Mouse (Mus musculus): ENCODE measurements around the gene Gm37419. TPM values are rescaled to one million over a fixed set of nuclear protein-coding genes. Genes with fewer than 3 reads are reported as not detected.

Gm37419 gene
- total RNA-seq, 2 experiments from 2014 or later: not detected

DNA sequence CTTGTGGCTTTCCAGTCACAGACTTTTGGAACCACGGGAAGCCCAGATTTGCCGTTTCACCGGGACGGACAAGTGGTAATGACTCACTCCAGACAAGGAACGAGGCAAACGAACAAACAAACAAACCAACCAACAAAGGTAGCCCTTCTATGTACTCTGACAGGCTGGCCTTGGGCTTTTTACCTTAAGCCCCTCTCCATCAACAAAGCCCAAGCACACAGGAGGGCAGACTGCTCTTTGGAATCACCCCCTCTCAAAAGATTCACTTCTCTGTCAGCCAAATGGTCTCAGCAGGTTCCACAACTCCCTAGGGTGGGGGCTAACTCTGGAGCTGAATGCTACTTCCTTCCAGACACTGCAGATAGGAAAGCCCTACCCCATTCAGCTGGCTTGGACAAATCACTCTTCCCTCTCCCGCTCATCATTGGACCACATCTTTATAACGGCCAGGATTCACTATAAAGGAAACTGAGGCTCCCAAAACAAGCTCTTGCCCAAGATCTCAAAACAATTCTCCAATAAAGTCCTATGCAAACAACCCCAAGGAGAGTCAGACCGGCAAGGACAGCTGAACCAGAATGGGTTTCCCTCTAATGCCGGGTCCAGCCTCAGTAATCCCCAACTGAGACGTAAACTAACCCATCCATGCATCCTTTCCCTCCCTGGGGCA lies 7.9 kb upstream of the Gm37419 start:
- no peak for DNase-seq

DNA sequence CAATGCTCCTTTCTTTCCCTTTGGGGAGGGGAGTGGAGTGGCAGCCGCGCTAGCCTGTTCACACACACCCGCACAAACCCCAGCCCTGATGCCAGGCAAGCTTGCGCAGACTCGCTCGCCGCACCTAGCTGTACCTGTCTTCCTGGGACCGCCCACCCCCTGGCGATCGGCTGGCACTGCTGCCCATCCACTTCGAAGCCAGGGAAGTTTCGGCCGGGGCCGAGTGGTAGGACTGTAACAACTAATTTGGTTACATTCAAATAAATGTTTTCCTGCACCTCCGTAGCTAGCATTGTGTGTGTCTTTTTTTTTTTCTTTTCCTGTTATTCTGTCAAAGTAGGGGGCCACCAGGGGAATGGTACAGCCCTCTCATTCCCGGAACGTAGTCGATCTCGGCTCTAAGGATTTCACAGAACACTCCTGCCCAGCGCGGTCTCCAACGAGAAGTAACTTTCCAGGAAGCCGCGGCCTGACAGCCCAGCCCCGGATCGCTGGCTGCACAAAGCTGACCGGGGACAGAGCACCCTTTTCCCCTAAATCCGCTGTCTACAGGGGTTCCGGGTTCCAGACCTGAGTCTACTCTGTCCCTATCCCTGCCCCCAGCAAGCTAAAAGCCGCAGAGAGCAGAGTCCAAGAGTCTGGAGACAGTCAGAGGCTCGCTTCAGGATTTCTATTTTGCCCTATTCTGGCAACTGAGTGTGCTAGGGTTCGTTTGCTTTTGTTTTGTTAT lies 7.1 kb upstream of the Gm37419 start:
- DNase-seq: no peak

DNA sequence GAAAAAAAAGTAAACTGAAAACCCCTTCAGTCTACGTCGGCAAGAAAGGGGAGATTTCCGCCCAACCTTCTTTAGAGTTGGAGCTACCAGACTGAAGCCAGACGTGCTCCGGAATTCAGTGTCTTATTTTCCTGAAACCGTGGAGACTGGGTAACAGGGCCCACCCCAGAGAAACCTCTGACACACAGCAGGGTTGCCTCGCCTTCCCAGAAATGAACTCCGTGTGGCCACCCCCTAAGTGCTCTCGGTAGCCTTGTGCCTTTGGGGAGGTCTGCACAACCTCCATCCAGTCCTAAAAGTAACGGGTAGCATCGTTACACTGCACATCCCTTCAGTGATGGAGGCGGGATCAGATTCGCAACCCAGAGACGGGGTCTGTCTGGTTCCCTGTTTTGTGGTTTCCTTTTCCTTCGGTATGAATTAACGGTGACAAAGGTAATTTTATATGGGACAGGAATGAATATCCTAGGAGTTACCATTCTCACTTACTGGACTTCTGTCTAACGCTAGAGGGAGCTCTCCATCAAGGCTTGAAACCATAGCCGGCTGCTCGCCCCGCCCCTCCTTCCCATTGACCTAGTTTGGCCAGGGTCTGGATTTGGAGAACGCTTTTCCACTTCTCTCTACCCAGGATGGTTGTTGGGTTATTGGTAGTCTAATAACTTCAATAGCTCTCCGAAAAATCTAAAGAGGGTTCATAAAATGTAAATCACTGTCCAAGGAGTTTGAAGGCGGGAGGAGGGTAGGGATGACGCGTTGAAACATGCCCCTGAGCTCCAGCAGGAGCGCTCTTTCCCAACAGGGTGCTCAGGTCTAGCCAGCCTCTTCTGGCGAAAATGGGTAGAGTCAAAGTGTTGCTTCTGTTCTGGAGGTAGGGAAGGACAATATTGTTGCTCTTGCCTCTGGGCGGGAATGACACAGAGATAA lies 6.1 kb upstream of the Gm37419 start:
- peak; percentile 65 to 76 for DNase-seq

DNA sequence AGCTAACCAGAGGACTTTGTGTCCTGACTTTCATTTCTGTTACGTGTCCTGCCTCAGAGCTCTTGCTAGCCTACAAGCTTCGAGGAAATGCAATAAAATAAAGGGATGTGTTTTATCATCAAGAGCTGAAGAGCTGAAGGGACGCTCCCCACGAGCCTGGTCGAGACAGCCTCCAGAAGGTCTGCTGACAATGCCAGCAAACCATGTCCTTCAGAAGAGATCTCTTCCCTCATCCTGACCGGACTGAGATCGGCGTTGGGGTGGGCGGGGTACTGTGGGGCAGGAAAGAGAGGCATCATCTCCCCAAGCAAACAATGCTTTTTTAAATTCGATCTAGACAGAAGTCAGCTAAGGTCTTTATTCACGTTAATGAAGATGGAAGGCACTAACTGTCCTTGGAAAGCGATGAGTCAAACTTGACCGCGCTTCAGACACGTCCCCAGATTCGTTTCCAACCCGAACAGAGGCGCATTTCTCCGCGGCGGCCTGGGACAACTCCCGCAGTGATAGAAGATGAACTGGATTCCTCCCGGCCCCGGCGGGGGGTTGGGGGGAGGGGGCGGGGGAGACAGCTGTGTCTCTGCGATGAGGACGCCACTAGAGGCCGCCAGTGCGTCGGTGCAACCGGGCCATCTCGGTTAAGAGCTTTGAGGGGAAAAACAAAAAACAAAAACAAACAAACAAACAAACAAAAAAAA lies 5.2 kb upstream of the Gm37419 start:
- DNase-seq: peak; percentile 75 to 82

DNA sequence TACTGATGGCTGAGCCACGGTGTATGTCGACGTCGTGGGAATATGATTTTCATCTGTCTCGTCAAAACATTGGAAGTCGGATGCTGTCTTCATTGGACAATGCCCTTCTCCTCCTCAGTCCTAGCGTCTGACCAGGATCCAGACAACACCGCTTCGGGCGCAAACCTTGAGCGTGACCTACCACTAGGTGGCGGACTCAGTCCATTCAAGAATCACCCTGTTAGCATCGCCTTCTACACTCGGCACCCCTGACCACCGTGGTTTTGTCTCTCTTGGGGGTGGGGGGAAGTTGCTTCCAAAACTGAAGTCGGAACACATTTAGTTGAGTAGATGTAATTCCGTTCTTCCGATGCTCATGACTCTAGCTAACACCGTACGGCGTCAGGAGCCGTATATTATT lies 4.1 kb upstream of the Gm37419 start:
- peak; percentile 84 to 85 for DNase-seq

DNA sequence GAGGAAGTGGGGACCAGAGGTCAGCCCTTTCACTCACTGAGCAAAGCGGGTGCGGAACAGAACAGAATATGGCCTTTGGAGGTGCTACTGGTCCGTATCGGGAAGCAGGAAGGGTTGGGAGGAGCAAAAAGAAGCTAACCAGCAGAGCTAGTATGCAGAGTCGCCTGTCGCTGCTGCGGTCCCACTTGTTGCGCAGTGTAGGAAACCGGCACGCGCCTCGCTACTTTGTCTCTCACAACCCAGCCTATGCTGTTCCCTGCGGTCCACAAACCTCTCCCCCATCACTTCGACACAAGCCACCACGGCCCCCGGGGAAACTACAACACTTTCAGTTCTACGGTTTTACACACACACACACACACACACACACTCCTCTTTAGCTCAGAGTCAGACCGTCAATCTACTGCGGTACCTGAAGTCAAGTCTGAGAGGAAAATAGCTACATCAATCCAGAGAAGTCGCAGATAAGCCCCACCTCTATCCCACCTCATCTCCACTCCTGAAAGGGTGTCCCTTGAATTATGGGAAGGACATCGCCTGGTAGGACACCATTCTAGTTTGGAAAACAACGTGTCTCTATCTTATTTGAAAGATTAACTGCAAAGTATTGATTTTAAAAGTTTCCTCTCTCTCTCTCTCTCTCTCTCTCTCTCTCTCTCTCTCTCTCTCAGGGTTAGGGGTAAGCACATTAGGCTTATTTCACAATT lies 3.4 kb upstream of the Gm37419 start:
- no peak for DNase-seq

DNA sequence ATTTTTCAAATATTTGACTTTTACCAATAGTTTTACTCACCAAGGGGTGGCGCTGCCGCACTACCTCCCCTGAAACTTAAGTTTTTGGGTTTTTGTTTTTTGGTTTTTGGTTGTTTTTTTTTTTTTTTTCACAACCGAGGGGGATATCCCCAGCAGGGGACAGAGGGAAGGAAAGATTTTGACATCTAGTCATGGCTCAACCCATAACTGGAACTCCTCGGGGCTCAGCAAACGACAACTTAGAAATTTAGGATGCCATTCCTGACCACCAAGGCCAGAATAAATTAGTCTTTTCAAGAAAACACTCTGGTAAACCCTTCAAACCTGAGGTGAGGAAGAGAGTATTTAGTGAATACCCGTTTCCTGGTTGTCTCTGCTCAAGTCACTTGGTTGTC lies 2.8 kb upstream of the Gm37419 start:
- no peak for DNase-seq

DNA sequence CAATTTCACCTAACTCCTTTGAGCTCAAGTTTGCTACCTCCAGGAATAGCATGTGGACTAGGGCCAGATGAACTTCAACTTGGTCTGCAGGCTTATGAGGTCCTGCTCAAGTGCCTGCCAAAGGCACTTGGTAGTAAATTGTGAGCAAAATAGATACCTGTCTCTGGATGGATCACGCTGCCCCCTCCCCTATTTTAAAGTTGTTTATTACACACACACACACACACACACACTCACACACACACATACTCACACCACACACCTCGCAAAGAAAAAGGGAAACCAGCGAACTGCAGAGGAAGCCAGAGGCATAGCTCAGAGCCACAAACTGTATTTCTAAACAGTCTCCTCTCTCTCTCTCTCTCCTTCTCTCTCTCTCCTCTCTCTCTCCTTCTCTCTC lies 2.1 kb upstream of the Gm37419 start:
- DNase-seq: no peak

DNA sequence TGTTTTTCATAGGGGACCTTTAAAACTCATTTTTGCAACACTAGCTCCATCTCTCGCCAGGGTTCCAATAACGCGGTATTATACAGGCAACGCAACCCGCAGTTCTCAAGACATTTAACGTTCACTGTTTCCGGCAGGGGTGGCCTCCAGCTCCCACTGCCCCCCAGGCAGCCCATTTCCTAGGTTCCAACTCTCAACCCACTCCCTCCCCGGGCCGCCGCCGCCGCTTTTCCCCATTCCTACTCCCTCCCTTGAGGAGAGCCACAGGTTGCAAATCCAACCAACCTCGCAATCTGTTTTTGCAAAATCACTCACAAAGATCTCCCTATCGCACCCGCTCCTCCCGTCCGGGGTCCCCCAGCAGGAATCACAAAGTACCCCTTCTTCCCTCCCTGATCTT lies 1.4 kb upstream of the Gm37419 start:
- DNase-seq: no peak

DNA sequence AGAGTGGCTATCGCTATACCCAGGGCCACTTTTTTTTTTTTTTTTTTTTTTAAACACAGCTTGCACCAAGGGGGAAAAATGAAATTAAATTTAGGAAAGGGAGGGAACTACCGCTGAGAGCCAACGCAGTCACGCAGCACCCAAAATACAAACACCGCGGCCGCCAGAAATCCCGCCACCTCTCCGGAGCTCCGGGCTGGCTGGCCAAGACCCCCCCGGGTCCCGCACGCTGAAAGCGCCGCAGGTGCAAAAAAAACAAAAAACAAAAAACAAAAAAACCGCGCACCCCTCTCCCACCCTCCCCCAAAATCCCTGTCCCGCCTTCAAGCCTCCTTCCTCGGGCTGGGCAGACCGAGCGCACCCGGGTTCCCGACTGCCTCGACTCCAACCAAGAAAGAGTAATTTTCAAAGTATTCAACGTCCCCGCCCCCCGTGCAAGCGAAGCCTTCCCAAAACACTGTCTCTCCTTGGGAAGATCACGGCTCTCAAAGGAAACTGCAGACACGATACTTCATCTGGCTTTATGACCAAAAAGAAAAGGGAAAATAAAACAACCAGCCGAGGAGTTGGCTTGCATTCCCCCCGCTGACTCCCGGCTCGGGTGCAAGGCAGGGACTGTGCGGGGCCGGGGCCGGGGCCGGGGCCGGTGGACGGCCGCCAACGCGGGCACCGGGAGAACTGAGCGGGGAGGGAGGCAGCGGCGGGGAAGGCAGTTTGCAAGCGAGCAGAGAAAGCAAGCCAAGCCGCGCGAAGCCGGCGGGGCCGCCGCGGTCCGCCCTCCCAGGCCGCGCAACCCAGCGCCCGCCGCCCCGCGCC lies 733 bp upstream of the Gm37419 start:
- peak in 1 of 2 experiments; percentile 51 for DNase-seq

DNA sequence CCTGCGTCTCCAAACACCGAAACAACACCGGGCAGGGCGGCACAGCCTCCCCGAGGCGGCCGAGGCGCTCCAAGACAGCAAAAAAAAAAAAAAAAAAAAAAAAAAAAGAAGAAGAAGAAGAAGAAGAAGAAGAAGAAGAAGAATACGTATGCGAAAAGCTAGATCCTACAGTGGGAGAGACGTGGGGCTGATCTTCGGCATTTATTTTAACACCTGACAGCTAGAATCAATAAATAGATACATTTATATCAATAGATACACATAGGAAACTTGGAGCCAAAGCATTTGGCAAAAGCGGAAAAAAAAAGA lies 171 bp upstream of the Gm37419 start:
- no peak for DNase-seq

DNA sequence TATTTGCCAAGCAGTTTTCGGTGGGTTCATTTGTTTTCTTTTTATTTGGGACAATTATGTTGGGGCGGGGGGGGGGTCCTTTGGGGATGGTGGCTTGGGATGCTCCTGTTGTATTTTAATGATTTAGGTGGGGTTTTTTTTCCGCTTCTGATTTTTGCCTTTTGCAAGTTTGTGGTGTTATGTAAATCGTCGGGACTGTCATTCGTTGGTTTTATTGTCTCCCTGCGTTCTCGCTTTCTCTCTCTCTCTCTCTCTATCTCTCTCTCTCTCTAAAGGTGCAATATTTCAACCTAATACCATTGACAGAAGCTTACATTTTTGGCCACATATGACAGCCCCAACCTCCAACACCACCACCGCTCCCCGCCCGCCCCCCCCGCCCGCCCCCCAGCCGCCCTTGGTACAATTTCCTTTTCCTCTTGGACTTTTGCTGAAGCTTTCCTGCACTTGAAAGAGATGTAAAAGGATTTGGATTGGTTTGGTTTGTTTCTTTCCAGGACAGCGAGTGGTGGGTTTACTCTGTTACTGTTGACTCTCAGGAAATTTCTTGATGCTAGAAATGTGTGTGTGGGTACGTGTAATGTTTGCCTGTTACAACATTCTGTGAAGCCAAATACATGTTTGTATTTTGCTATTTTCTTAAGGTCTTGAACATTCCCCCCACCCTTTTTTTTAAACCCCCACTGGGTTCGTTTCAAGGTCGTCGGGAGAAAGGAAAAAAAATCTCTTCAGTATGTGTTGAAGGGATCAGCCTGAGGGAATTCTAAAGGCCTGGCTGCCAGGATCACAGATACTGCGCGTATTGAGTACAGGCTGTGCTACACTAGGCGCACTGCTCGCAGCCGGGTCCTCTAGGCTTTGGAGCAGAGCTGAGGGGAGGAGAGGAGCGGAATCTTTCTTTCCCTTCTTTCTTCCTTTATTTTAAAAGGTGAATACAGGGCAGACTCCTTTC lies 1.2 kb downstream of the Gm37419 start:
- DNase-seq: no peak

DNA sequence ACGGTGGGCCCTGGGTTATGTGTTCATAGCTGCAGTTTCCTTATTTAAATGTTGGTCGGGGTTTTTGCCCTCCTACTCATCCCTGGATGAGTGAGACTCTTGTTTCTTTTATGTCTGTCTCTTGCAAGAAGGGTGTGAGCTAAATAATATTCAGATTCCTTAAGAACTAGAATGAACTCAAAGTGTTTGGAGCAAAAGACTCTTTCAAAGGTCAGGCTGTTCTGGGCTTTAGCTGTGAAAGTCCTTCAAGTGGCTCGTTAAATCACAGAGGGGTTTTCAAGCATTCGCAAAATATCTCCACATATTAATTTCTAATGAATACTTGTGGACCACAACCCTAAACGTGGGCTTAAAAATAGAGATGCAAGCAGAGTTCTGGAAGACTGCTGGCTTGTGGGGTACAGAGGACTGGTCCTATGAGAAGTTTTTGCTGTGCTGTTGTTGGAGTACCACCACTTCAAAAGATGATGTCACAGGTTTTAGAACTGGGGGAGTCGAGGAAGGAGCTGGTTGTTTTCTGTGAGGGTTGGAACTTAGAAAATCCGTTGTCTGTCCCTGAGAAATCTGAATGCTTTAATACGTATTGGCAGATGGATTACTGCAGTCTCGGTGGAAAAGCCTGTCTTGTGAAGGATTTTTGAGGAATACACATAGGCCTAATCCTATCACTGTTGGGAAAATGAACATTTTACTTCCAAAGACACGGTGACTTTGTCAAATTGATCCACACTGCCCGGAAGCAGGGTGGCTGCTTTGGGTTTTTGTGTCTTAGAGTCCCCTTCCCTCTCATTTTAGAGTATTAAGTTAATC lies 2.1 kb downstream of the Gm37419 start:
- no peak for DNase-seq

DNA sequence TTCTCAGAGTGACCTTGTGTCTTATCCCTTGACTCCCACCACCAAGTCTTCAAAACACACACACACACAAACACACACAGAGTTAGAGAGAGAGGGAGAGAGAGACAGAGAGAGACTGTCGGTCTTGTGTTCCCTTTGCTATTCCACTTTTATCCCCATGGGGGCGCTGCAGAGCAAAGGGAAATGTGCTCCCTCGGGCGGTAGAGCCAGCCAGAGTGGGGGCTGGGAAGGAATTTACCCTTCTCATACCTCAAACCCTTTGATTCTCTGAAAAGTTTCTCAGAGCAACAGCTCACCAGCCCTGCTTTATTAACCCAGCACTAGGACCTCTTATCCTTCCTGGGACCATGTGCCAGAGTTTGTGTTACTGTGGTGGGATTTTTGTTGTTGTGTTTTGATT lies 2.9 kb downstream of the Gm37419 start:
- DNase-seq: peak; percentile 82 to 88

DNA sequence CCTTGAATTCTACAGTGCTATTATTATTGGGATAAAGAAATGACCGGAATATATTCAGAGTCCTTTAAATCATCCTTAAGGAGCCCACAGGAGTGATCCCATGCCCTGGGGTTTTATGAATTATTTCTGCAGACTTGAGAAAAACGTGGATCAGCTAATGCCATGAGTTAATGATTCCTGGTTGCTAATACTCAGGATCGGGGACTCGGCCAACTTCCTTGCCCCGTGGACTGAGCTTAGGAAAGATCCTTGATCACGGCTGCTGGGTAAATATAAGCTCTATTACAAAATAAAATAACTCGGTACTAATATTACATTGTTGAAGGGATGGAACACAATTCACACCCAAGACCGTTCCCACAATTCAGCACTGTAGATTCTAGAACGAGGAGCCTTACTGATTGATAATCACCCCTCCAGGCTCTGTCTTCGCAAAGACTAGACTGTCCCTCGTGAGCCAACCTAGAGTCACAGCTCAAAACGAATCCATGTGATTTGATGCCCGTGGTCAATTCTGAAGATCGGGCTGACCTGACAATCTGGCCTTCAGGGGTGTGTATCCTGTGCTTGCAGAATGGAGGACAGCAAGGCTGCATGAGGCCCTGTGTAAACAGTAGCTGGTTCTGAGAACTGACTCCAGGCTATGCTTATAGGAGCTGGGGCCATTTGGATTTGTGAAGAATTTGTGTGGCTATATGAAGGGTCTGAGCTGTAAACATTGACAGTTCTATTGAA lies 3.7 kb downstream of the Gm37419 start:
- no peak for DNase-seq

DNA sequence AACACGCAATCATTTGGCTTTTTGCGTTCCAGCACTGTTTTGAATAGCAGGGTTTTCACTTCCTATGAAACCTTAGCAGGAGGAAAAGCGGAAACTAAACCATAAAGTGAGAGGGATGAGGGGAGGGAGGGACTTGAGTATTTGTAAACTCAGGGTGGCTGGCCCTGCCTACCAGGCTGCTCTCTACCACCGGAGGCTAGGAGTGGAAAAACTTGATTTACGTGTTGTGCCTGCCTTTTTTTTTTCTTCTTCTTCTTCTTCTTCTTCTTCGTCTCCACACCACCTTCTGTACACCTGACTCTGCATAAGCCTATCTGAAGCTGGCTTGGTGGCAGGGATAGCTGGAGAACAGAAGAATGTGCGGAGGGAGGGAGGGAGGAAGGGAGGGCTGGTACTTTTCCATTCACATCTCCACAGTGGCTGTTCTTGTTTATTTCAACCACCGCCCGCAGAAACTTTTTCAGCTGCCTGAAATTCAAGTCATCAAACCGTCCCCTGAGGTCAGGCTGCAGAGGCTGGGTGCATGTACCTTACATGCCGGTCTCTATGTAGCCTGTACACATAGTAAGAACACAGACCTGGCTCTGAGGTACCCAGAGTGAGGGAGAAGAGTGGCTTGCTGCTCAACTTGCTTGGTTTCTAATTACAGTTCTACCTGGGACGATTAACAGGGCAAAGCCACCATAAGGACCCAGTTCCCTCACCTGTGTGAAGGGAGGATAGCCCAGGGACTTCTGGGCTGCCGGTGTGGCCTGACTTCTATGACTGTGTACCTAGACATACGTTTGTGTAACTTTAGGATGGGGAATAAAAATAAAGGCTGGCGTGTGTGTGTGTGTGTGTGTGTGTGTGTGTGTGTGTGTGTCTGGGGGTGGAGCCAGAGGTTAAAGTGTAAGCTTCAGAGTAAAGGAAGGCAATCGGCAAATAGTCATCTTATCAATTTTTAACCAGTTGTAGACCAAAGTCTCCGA lies 5.4 kb downstream of the Gm37419 start:
- no peak for DNase-seq

DNA sequence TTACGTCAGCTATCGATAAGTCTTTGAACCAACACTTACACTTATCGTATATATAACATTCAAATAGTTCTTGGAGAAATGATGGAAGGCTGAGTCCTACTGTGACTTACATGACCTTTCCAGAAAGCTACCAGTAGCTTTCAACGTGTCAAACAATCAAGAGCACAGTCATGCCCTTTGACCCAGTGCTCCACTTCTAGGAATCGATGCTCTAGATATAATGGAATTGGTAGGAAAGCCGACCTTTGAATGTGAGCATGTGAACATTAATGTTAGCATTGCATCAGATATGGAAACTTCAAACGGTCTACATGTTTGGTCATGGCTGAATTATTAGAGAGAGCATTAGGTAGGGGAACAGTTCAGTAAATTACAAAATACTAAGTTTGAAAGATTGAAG lies 8.1 kb downstream of the Gm37419 start:
- no peak for DNase-seq

All from layer of hippocampus, postnatal 36 days (tissue).